8 mouse cellular contexts compared by ENCODE assay signal in the genomic region with DNA sequence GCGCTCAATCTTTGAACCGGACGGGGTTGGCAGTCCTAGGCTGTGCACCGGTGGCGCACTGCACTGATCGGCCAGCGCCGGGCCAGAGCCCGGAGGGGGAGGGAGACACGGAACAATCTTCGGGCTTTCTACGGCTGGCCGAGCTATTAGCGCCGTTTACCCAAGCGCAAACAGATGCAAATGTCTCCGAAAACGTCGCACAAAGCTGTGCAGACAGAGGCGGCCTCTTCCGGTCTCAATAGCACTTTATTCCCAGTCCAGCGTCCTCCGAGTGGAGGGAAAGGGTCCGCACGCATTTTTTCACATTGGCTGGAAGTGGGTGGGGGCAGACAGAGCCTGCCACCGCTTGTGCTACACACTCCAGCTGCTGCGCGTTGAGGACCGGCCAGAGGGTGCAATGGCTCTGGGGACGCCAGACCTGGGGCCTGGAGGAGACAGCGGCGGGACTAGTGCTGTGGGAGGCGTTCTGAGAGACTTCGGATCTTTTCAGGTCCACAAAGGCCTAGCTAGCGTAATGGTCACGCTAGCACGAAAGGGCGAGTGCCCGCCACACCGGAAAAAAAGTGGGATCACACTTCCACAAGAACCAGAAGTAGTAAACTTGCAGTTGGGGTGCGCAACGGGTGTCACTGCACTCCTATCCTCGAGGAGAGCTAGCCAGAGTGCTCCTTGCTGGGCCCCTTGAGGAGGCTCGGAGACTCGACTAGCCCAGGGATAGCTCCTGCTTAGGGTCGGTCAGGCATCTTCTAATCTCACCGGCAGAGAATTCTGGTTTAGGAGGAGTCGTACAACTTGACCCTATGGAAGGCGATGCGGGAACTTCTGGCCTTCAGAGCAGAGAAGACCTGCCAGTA. TPM values are rescaled to one million over a fixed set of nuclear protein-coding genes. Genes with fewer than 3 reads are reported as not detected.
DNase-seq lines count a peak whose midpoint lies in the region; ATAC-seq and TF ChIP-seq lines count a peak whose summit lies in the region.

No protein-coding gene starts in this region.

- no peak for TF ChIP-seq EP300 in liver, postnatal 0 days (IDR thresholded peaks at IDR 0.05; ENCODE audit: low read depth)

- peak; percentile 73 for DNase-seq in lung, embryonic 14.5 days
- DNase-seq in lung, adult 18-20 months = no peak
- peak; percentile 66 for DNase-seq in intestine, embryonic 14.5 days (ENCODE audit: low spot score)
- no peak for DNase-seq in liver, postnatal 0 days
- DNase-seq in T-cell, adult 2 months (ENCODE audit: low spot score) = no peak
- no peak for DNase-seq in cerebellum, adult 8-10 months

- H3K4me3 ChIP-seq in lung, embryonic 14.5 days (ENCODE audit: low read depth, low read length) = peak overlapping the region; percentile 41
- H3K4me3 ChIP-seq in forebrain, embryonic 12.5 days (replicated peaks) = peak overlapping the region; percentile 36
- peak overlapping the region; percentile 34 for H3K4me3 ChIP-seq in intestine, embryonic 14.5 days (ENCODE audit: low read depth, low read length)
- H3K4me3 ChIP-seq in liver, postnatal 0 days (ENCODE audit: low read depth, low read length) = 0 out of 2 replicates have a peak overlapping the region, but pooled peaks have one; percentile 13
- H3K4me3 ChIP-seq in stomach, embryonic 14.5 days (ENCODE audit: low read depth, low read length) = peak overlapping the region; percentile 33

- no peaks in the 10 kb centered on the region for H3K9me3 ChIP-seq in lung, embryonic 14.5 days (ENCODE audit: low read depth, low read length)
- no peaks in the 10 kb centered on the region for H3K9me3 ChIP-seq in forebrain, embryonic 12.5 days
- H3K9me3 ChIP-seq in intestine, embryonic 14.5 days (ENCODE audit: control insufficient read depth, low read length) = no peaks in the 10 kb centered on the region
- H3K9me3 ChIP-seq in liver, postnatal 0 days (ENCODE audit: low read length) = no peaks in the 10 kb centered on the region
- H3K9me3 ChIP-seq in stomach, embryonic 14.5 days (ENCODE audit: control insufficient read depth, low read depth, low read length) = no peaks in the 10 kb centered on the region

- TF ChIP-seq CTCF in lung, embryonic 14.5 days (IDR thresholded peaks at IDR 0.05; ENCODE audit: low read depth) = no peak
- TF ChIP-seq CTCF in liver, postnatal 0 days (IDR thresholded peaks at IDR 0.05; ENCODE audit: low read depth) = no peak

- peaks cover 11% of the 10 kb centered on the region for H3K4me1 ChIP-seq in lung, embryonic 14.5 days (ENCODE audit: insufficient read depth)
- peaks cover 45% of the 10 kb centered on the region for H3K4me1 ChIP-seq in forebrain, embryonic 12.5 days
- H3K4me1 ChIP-seq in intestine, embryonic 14.5 days (replicated peaks; ENCODE audit: control insufficient read depth, insufficient read depth, low read length) = peaks cover 17% of the 10 kb centered on the region; the same call in 1 of the 2 replicates
- no peaks in the 10 kb centered on the region for H3K4me1 ChIP-seq in liver, postnatal 0 days (ENCODE audit: insufficient read depth)
- H3K4me1 ChIP-seq in stomach, embryonic 14.5 days (ENCODE audit: control insufficient read depth, insufficient read depth, low read length) = peaks cover 17% of the 10 kb centered on the region; the same call in 1 of the 2 replicates

- peak overlapping the region; percentile 85 for H3K4me2 ChIP-seq in lung, embryonic 14.5 days
- H3K4me2 ChIP-seq in forebrain, embryonic 12.5 days = peak overlapping the region; percentile 63
- peak overlapping the region; percentile 73 for H3K4me2 ChIP-seq in intestine, embryonic 14.5 days (ENCODE audit: low read length)
- H3K4me2 ChIP-seq in liver, postnatal 0 days (ENCODE audit: low read depth, low read length) = peak overlapping the region; percentile 33
- H3K4me2 ChIP-seq in stomach, embryonic 14.5 days (replicated peaks; ENCODE audit: low read depth, low read length) = peak overlapping the region; percentile 79

- H3K9ac ChIP-seq in lung, embryonic 14.5 days = peak overlapping the region; percentile 29
- H3K9ac ChIP-seq in forebrain, embryonic 12.5 days = peak overlapping the region; percentile 50
- no peak overlapping the region for H3K9ac ChIP-seq in intestine, embryonic 14.5 days (ENCODE audit: low read length)
- H3K9ac ChIP-seq in liver, postnatal 0 days (replicated peaks) = no peak overlapping the region
- H3K9ac ChIP-seq in stomach, embryonic 14.5 days (replicated peaks; ENCODE audit: low read depth, low read length) = no peak overlapping the region

- 3% methylated on average over 50 of the region's 50 CpGs for WGBS in lung, embryonic 14.5 days
- 2% methylated on average over 50 of the region's 50 CpGs for WGBS in forebrain, embryonic 12.5 days
- WGBS in intestine, embryonic 14.5 days = 2% methylated on average over 50 of the region's 50 CpGs
- WGBS in liver, postnatal 0 days (ENCODE audit: insufficient replicate concordance) = 2% methylated on average over 50 of the region's 50 CpGs
- WGBS in stomach, embryonic 14.5 days = 4% methylated on average over 50 of the region's 50 CpGs

- H3K27me3 ChIP-seq in lung, embryonic 14.5 days (ENCODE audit: insufficient read depth, low read length) = peaks cover 46% of the 10 kb centered on the region
- peaks cover 77% of the 10 kb centered on the region for H3K27me3 ChIP-seq in forebrain, embryonic 12.5 days
- H3K27me3 ChIP-seq in intestine, embryonic 14.5 days (replicated peaks; ENCODE audit: control insufficient read depth, insufficient read depth, low read length) = peaks cover 86% of the 10 kb centered on the region
- peaks cover 64% of the 10 kb centered on the region for H3K27me3 ChIP-seq in liver, postnatal 0 days (ENCODE audit: insufficient read depth, low read length)
- H3K27me3 ChIP-seq in stomach, embryonic 14.5 days (ENCODE audit: control insufficient read depth, insufficient read depth, low read length) = peaks cover 26% of the 10 kb centered on the region

- peak; percentile 69 for ATAC-seq in lung, embryonic 14.5 days (ENCODE audit: insufficient read depth)
- ATAC-seq in forebrain, embryonic 12.5 days (ENCODE audit: low FRiP score) = peak; percentile 76
- ATAC-seq in intestine, embryonic 14.5 days (replicated peaks; ENCODE audit: low FRiP score, low TSS enrichment, low read depth) = no peak; the same call in 1 of the 2 replicates
- ATAC-seq in liver, postnatal 0 days = no peak
- ATAC-seq in stomach, embryonic 14.5 days (ENCODE audit: insufficient number of reproducible peaks, insufficient read depth, low FRiP score, low read depth) = no peak; the same call in 1 of the 2 replicates

- no peak overlapping the region for H3K27ac ChIP-seq in lung, embryonic 14.5 days (ENCODE audit: low read depth)
- H3K27ac ChIP-seq in forebrain, embryonic 12.5 days = peak overlapping the region; percentile 97
- no peak overlapping the region for H3K27ac ChIP-seq in intestine, embryonic 14.5 days (ENCODE audit: low read depth)
- no peak overlapping the region for H3K27ac ChIP-seq in liver, postnatal 0 days (ENCODE audit: low read depth)
- H3K27ac ChIP-seq in stomach, embryonic 14.5 days (ENCODE audit: low read length) = peak overlapping the region; percentile 58; the same call in 1 of the 2 replicates

- H3K36me3 ChIP-seq in lung, embryonic 14.5 days (ENCODE audit: insufficient read depth) = no peaks in the 10 kb centered on the region
- no peaks in the 10 kb centered on the region for H3K36me3 ChIP-seq in forebrain, embryonic 12.5 days (replicated peaks)
- H3K36me3 ChIP-seq in intestine, embryonic 14.5 days (ENCODE audit: control insufficient read depth, insufficient read depth, low read length) = no peaks in the 10 kb centered on the region
- no peaks in the 10 kb centered on the region for H3K36me3 ChIP-seq in liver, postnatal 0 days (replicated peaks; ENCODE audit: insufficient read depth, low read length)
- H3K36me3 ChIP-seq in stomach, embryonic 14.5 days (ENCODE audit: control insufficient read depth, insufficient read depth, low read length) = no peaks in the 10 kb centered on the region

RNA-seq across cellular contexts. Expression of gene Neurog1, which starts 29.7 kb away (rescaled TPM):
- polyA plus RNA-seq in lung, embryonic 14.5 days (2014; fragmentation: Nextera tagmentation; extraction: Ambion mirVana) = not detected in 2 replicates
- 16.2 and 19.5 TPM in 2 replicates for polyA plus RNA-seq in forebrain, embryonic 12.5 days (2016; fragmentation: Nextera tagmentation; extraction: Ambion mirVana)
- polyA plus RNA-seq in intestine, embryonic 14.5 days (2014; fragmentation: Nextera tagmentation; extraction: Ambion mirVana) = not detected in 2 replicates
- not detected in 2 replicates for polyA plus RNA-seq in liver, postnatal 0 days (2015; fragmentation: Nextera tagmentation; extraction: Ambion mirVana)
- not detected in 2 replicates for polyA plus RNA-seq in stomach, embryonic 14.5 days (2014; fragmentation: Nextera tagmentation; extraction: Ambion mirVana)

RNA-seq across cellular contexts. Expression of gene Tifab, which starts 43.5 kb away (rescaled TPM):
- polyA plus RNA-seq in lung, embryonic 14.5 days (2014; fragmentation: Nextera tagmentation; extraction: Ambion mirVana) = 0.85 and 1.0 TPM in 2 replicates
- polyA plus RNA-seq in forebrain, embryonic 12.5 days (2016; fragmentation: Nextera tagmentation; extraction: Ambion mirVana) = 0.64 and 0.77 TPM in 2 replicates
- 1.6 and 1.8 TPM in 2 replicates for polyA plus RNA-seq in intestine, embryonic 14.5 days (2014; fragmentation: Nextera tagmentation; extraction: Ambion mirVana)
- polyA plus RNA-seq in liver, postnatal 0 days (2015; fragmentation: Nextera tagmentation; extraction: Ambion mirVana) = 6.8 and 8.2 TPM in 2 replicates
- 1.2 and 1.4 TPM in 2 replicates for polyA plus RNA-seq in stomach, embryonic 14.5 days (2014; fragmentation: Nextera tagmentation; extraction: Ambion mirVana)

Comparison
In these comparisons a context has a peak if more than half of its experiments do, and no peak if none do; other contexts are left out.
1. DNase-seq: peak in lung, embryonic 14.5 days (single experiment) and intestine, embryonic 14.5 days (single experiment); none in lung, adult 18-20 months (0 of 2), liver, postnatal 0 days (single experiment), T-cell, adult 2 months (single experiment) and cerebellum, adult 8-10 months (single experiment).
2. ATAC-seq: peak in lung, embryonic 14.5 days (single experiment) and forebrain, embryonic 12.5 days (single experiment); none in intestine, embryonic 14.5 days (single experiment), liver, postnatal 0 days (single experiment) and stomach, embryonic 14.5 days (single experiment).
3. H3K27ac ChIP-seq: peak in forebrain, embryonic 12.5 days (single experiment) and stomach, embryonic 14.5 days (single experiment); none in lung, embryonic 14.5 days (single experiment), intestine, embryonic 14.5 days (single experiment) and liver, postnatal 0 days (single experiment).
4. H3K4me2 ChIP-seq: peak in every context shown above with its lines; median percentile 85 in lung, embryonic 14.5 days; 79 in stomach, embryonic 14.5 days; 73 in intestine, embryonic 14.5 days; 63 in forebrain, embryonic 12.5 days; 33 in liver, postnatal 0 days.
5. H3K9ac ChIP-seq: peak in lung, embryonic 14.5 days (single experiment) and forebrain, embryonic 12.5 days (single experiment); none in intestine, embryonic 14.5 days (single experiment), liver, postnatal 0 days (single experiment) and stomach, embryonic 14.5 days (single experiment).
6. RNA of gene Neurog1, which starts 29.7 kb away (polyA plus RNA-seq): 16.2 to 19.5 TPM in forebrain, embryonic 12.5 days; not detected in intestine, embryonic 14.5 days, not detected in lung, embryonic 14.5 days, not detected in liver, postnatal 0 days and not detected in stomach, embryonic 14.5 days; every median in the first group is over 10 times any median in the second.
7. Peak in every context shown above with its lines, with median percentiles within 50 percentile points of each other: H3K4me3 ChIP-seq.